ENCODE assay signal across 14 mouse cellular contexts in the genomic region with DNA sequence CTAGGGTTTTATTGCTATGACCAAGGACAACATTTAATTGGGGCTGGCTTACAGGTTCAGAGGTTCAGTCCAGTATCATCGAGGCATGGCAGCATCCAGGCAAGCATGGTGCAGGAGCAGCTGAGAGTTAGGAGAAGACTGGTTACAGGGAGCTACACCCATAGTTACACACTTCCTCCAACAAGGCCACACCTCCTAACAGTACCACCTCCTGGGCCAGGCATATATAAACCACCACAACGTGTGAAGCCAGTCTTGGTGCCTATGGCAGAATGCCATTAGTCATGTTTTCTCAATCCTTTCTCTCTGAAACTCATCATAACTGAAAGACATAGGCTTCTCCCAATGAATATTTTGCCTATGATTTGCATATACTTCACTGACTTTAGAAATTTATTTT.
"Had no signal": no experiment of that assay in that cellular context is flagged by ENCODE, and none has a peak within 500 bp of the region (broad histone marks: within the 10 kb centered on the region; RNA-seq: fewer than 3 reads in every experiment).

No protein-coding gene starts in this region.

- H3K27me3 ChIP-seq: liver, embryonic 12.5 days; midbrain, embryonic 13.5 days; neural tube, embryonic 13.5 days; stomach, embryonic 15.5 days had no signal

- H3K4me1 ChIP-seq: limb, embryonic 10.5 days; liver, embryonic 12.5 days; midbrain, embryonic 13.5 days; neural tube, embryonic 13.5 days; stomach, embryonic 15.5 days had no signal

- H3K4me3 ChIP-seq: left cerebral cortex, adult 2 months; limb, embryonic 10.5 days; liver, embryonic 12.5 days; midbrain, embryonic 13.5 days; myocyte; neural tube, embryonic 13.5 days; stomach, embryonic 15.5 days had no signal

- ATAC-seq: liver, embryonic 12.5 days; midbrain, embryonic 13.5 days had no signal

- H3K4me2 ChIP-seq: liver, embryonic 12.5 days; lung, embryonic 14.5 days; midbrain, embryonic 13.5 days; neural tube, embryonic 13.5 days; stomach, embryonic 15.5 days had no signal

- H3K27ac ChIP-seq: left cerebral cortex, adult 2 months; limb, embryonic 10.5 days; liver, embryonic 12.5 days; midbrain, embryonic 13.5 days; neural tube, embryonic 13.5 days; stomach, embryonic 15.5 days had no signal

- H3K9ac ChIP-seq: liver, embryonic 12.5 days; lung, embryonic 14.5 days; midbrain, embryonic 13.5 days; neural tube, embryonic 13.5 days; stomach, embryonic 15.5 days had no signal

- H3K36me3 ChIP-seq: limb, embryonic 10.5 days; stomach, embryonic 15.5 days had no signal

- DNase-seq: kidney, adult 18-20 months; kidney, postnatal 10 days; kidney, postnatal 4 days; lung, embryonic 14.5 days; lung, postnatal 14 days; right cerebral cortex, postnatal 14 days; thymus, postnatal 36 days had no signal

- H3K9me3 ChIP-seq: limb, embryonic 10.5 days; liver, embryonic 12.5 days; midbrain, embryonic 13.5 days; neural tube, embryonic 13.5 days; stomach, embryonic 15.5 days had no signal
